Mouse (Mus musculus): ENCODE data around the gene Notch2. TPM values are rescaled to one million over a fixed set of nuclear protein-coding genes. Genes with fewer than 3 reads are reported as not detected.
A peak's percentile ranks its signal among the peaks of the same experiment; 100 is the strongest.

The Notch2 gene
- polyA plus RNA-seq, 1 experiment from 2014 or later = 6.4 TPM

DNA sequence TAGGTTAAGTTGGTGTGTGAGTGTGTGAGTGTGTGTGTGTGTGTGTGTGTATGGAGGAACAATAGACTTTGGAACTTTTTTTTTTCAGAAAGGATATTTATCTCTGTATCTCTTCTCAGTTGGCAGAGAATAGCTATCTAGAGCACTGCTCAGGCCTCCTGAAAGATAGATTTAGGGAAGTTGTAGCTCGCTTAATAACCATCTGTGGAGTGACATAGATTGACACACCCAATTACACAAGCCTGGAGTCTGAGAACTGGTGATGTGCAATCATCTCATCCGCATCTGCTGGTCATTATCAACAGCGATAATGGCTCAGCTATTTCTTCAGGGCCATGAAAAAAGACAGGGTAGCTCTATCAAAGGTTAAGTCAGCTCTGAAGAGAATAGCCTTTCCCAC is 18.9 kb downstream of the Notch2 start:
- H3K27me3 ChIP-seq = no peaks in the 10 kb centered on the region
- ATAC-seq (ENCODE audit: insufficient read depth) = peak; percentile 72

DNA sequence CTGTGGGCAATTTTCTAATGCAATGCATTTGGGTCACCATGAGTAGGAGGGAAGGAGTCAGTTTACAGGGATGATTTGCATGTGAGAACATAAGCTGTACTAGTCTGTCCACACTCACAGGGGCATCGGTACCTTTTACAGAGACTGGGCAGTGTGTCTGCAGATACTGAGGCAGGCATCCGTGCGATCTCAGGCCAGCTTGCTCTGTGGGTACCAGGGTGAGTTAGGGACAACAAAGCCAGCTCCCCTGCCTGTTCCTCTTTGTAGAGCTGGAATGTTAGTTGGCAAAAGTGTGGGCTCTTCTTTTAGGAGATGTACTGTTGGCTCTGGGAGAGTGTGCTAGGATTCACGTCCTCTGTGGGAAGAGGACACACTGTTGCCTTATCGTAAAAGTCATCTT is 19.6 kb downstream of the Notch2 start:
- Histone ChIP-seq H3K36me3 (replicated peaks) (no peaks in the 10 kb centered on the region), H3K27me3 (no peaks in the 10 kb centered on the region), H3K4me1 (replicated peaks) (peaks cover 86% of the 10 kb centered on the region), H3K4me3 (replicated peaks) (no peak overlapping the region), H3K4me2 (no peak overlapping the region), H3K9ac (no peak overlapping the region), H3K27ac (replicated peaks) (no peak overlapping the region), H3K9me3 (replicated peaks) (no peaks in the 10 kb centered on the region)
- no peak for ATAC-seq (ENCODE audit: insufficient read depth)
- WGBS (ENCODE audit: insufficient replicate concordance) = 67% methylated on average over 5 of the region's 5 CpGs

More for the DNA sequence above, 18.9 kb downstream of the Notch2 start:
- H3K36me3 ChIP-seq (replicated peaks) = no peaks in the 10 kb centered on the region
- H3K27ac ChIP-seq (replicated peaks) = no peak overlapping the region
- peaks cover 84% of the 10 kb centered on the region for H3K4me1 ChIP-seq (replicated peaks)
- no peak overlapping the region for H3K4me2 ChIP-seq
- no peak overlapping the region for H3K4me3 ChIP-seq (replicated peaks)
- H3K9ac ChIP-seq = no peak overlapping the region
- 18% methylated on average over 3 of the region's 3 CpGs for WGBS (ENCODE audit: insufficient replicate concordance)
- H3K9me3 ChIP-seq (replicated peaks) = no peaks in the 10 kb centered on the region

DNA sequence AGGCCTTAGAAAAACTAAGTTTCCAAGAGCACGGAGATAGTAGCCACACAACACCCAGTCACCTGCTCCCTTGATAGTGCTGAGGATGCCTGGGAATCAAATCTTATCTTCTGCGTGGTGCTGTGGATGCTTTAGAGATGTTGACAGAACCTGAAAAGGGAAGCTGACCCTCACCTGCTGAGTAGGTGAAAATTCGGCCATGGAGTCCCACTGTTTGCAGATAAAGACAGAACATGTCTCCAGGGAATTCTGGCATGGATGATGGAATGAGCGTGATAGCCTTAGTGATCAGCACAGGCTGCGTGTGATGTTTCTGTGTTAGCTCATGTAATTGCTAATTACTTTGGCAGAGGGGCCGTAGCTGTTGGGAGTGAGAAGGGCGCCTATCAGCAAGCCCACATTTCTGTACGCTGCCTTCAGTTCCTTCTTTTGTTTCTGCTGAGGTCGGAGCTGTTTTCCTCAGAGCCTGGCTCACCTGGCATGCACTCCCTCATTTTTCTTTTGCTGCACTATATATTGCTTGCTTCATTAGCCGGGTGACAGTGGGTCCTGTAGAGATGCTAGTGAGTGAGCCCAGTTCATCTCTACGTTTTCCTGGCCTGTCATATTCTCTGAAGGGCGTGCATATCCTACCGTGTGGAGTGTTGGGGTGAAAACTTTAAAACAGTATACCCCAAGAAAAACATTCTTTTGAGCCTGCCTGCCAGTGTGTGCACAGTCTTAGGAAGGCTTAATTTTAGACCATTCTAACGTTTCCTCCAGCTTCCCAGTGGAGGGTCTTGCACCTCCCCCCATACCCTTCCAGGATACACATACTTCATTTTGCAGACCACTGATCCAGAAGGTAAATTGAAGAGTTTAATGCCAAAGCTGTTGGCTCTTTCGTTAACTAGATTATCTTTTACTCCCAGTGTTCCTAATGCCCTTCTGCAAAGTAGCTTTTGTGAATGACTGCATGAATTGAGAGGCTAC is 21.6 kb downstream of the Notch2 start:
- Histone ChIP-seq H3K4me3 (replicated peaks) (no peak overlapping the region), H3K27ac (replicated peaks) (no peak overlapping the region), H3K9ac (no peak overlapping the region), H3K4me1 (replicated peaks) (peaks cover 84% of the 10 kb centered on the region), H3K9me3 (replicated peaks) (no peaks in the 10 kb centered on the region), H3K36me3 (replicated peaks) (no peaks in the 10 kb centered on the region), H3K4me2 (no peak overlapping the region), H3K27me3 (no peaks in the 10 kb centered on the region)
- WGBS (ENCODE audit: insufficient replicate concordance) = 33% methylated on average over 15 of the region's 15 CpGs
- no peak for ATAC-seq (ENCODE audit: insufficient read depth)

GRCm38 (mm10) chr3:98036161-98036560 is 22.8 kb downstream of the Notch2 start:
- H3K4me1 ChIP-seq (replicated peaks) = peaks cover 77% of the 10 kb centered on the region
- 57% methylated on average over 6 of the region's 6 CpGs for WGBS (ENCODE audit: insufficient replicate concordance)
- no peak for ATAC-seq (ENCODE audit: insufficient read depth)

GRCm38 (mm10) chr3:98037151-98037550 is 23.8 kb downstream of the Notch2 start:
- Histone ChIP-seq H3K4me1 (replicated peaks) (peaks cover 67% of the 10 kb centered on the region), H3K27ac (replicated peaks) (no peak overlapping the region)
- 79% methylated on average over 7 of the region's 7 CpGs for WGBS (ENCODE audit: insufficient replicate concordance)

More at GRCm38 (mm10) chr3:98036161-98036560, 22.8 kb downstream of the Notch2 start:
- H3K4me3 ChIP-seq (replicated peaks) = no peak overlapping the region
- no peaks in the 10 kb centered on the region for H3K36me3 ChIP-seq (replicated peaks)
- no peaks in the 10 kb centered on the region for H3K9me3 ChIP-seq (replicated peaks)
- H3K4me2 ChIP-seq = no peak overlapping the region
- H3K9ac ChIP-seq = no peak overlapping the region
- no peak overlapping the region for H3K27ac ChIP-seq (replicated peaks)
- no peaks in the 10 kb centered on the region for H3K27me3 ChIP-seq

GRCm38 (mm10) chr3:98038658-98039057 is 25.3 kb downstream of the Notch2 start:
- Histone ChIP-seq H3K36me3 (replicated peaks) (no peaks in the 10 kb centered on the region), H3K4me1 (replicated peaks) (peaks cover 68% of the 10 kb centered on the region), H3K9ac (no peak overlapping the region), H3K27ac (replicated peaks) (no peak overlapping the region), H3K4me2 (no peak overlapping the region), H3K4me3 (replicated peaks) (no peak overlapping the region), H3K9me3 (replicated peaks) (no peaks in the 10 kb centered on the region), H3K27me3 (no peaks in the 10 kb centered on the region)
- WGBS (ENCODE audit: insufficient replicate concordance) = 83% methylated on average over 8 of the region's 8 CpGs
- no peak for ATAC-seq (ENCODE audit: insufficient read depth)

More at GRCm38 (mm10) chr3:98037151-98037550, 23.8 kb downstream of the Notch2 start:
- H3K4me3 ChIP-seq (replicated peaks) = no peak overlapping the region
- no peak overlapping the region for H3K9ac ChIP-seq
- H3K27me3 ChIP-seq = no peaks in the 10 kb centered on the region
- H3K4me2 ChIP-seq = no peak overlapping the region
- no peak for ATAC-seq (ENCODE audit: insufficient read depth)
- H3K9me3 ChIP-seq (replicated peaks) = no peaks in the 10 kb centered on the region
- no peaks in the 10 kb centered on the region for H3K36me3 ChIP-seq (replicated peaks)

DNA sequence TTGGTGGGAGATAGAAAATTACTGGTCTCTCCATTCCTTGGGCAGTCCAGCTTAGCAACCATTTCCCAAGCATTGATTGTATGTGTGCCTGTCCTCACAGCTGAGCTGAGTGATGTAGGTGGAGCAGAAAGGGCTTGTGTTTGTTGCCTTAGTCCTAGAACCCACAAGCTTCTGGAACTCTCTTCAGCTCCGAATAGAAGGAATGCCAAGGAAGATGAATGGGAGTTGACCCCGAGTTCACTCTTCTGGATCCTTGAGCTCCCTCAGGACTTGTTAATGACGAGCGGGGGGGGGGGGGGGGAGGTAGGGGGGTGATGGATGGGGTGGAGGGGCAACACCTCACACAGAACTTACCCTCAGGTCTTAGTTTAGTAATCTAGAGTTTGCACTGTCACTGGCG is 25.9 kb downstream of the Notch2 start:
- ATAC-seq (ENCODE audit: insufficient read depth) = no peak
- Histone ChIP-seq H3K36me3 (replicated peaks) (no peaks in the 10 kb centered on the region), H3K27ac (replicated peaks) (no peak overlapping the region), H3K27me3 (no peaks in the 10 kb centered on the region), H3K4me2 (no peak overlapping the region), H3K9me3 (replicated peaks) (no peaks in the 10 kb centered on the region), H3K4me3 (replicated peaks) (no peak overlapping the region), H3K4me1 (replicated peaks) (peaks cover 68% of the 10 kb centered on the region), H3K9ac (no peak overlapping the region)
- 76% methylated on average over 5 of the region's 5 CpGs for WGBS (ENCODE audit: insufficient replicate concordance)

DNA sequence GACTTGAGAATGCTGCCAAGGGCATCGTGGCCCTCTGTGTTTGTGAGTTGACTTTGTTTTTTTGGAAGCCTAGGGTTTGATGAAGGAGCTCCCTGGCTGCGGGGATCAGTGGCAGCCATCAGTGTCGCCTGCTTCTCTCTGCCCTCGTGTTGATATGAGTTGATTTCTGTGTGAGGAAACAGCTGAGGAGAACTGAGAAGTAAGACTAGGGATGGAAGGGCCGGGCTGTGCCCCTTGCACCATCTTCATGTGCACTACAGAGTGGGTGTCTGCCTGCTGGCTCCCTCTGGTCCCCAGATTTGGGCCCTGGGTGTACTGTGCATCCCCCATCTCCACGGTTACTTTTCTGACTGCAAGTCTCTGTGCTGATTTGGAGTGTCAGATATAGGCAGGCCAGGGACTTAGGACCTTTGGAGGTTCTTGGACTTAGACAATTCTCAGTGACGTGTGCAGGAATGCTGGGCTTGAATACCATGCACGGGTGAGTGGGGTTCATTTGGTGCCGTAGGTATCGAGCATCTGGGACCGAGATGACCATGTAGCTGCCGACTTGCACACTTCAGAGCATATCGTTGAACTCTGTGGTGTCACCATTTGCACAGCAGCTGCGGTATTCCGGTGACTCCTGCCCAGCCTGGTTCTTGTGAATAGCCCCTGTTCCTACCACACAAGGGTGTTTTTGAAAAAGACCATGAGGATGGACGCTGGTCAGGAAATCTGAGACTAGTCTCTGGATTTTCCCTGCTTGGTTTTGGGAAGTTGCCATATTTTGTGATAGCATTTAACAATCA is 26.5 kb downstream of the Notch2 start:
- Histone ChIP-seq H3K9me3 (replicated peaks) (no peaks in the 10 kb centered on the region), H3K36me3 (replicated peaks) (no peaks in the 10 kb centered on the region), H3K27me3 (no peaks in the 10 kb centered on the region), H3K4me3 (replicated peaks) (no peak overlapping the region), H3K27ac (replicated peaks) (no peak overlapping the region), H3K4me1 (replicated peaks) (peaks cover 62% of the 10 kb centered on the region), H3K9ac (no peak overlapping the region), H3K4me2 (no peak overlapping the region)
- WGBS (ENCODE audit: insufficient replicate concordance) = 72% methylated on average over 16 of the region's 16 CpGs
- no peak for ATAC-seq (ENCODE audit: insufficient read depth)

GRCm38 (mm10) chr3:98040836-98041235 is 27.5 kb downstream of the Notch2 start:
- WGBS (ENCODE audit: insufficient replicate concordance) = 83% methylated on average over 6 of the region's 6 CpGs
- no peaks in the 10 kb centered on the region for H3K36me3 ChIP-seq (replicated peaks)

DNA sequence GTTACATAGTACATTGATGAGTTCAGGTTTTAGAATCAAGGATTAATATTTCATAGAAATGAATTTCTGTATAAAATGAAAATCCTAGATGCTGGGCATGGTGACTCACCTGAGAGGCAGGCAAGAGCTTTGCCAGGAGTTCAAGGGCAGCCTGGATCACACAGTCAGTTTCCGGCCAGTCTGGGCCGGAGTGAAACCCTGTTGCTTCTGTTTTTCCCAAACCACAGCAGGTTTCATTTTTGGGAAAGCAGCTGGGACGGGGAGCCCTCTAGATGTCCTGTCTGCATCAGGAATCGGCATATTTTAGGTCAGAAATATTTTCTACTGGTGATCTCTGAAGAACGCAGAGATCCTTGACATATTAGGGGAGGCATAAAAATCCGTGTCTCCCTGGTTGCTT is 29.0 kb downstream of the Notch2 start:
- no peak for ATAC-seq (ENCODE audit: insufficient read depth)
- 68% methylated on average over 6 of the region's 6 CpGs for WGBS (ENCODE audit: insufficient replicate concordance)
- Histone ChIP-seq H3K4me1 (replicated peaks) (peaks cover 63% of the 10 kb centered on the region), H3K27me3 (no peaks in the 10 kb centered on the region), H3K27ac (replicated peaks) (no peak overlapping the region), H3K4me3 (replicated peaks) (no peak overlapping the region), H3K36me3 (replicated peaks) (no peaks in the 10 kb centered on the region), H3K9ac (no peak overlapping the region), H3K4me2 (no peak overlapping the region), H3K9me3 (replicated peaks) (no peaks in the 10 kb centered on the region)

More at GRCm38 (mm10) chr3:98040836-98041235, 27.5 kb downstream of the Notch2 start:
- no peak overlapping the region for H3K4me3 ChIP-seq (replicated peaks)
- H3K9me3 ChIP-seq (replicated peaks) = no peaks in the 10 kb centered on the region
- no peak for ATAC-seq (ENCODE audit: insufficient read depth)
- H3K4me2 ChIP-seq = no peak overlapping the region
- no peak overlapping the region for H3K9ac ChIP-seq
- peaks cover 58% of the 10 kb centered on the region for H3K4me1 ChIP-seq (replicated peaks)
- H3K27ac ChIP-seq (replicated peaks) = no peak overlapping the region
- H3K27me3 ChIP-seq = no peaks in the 10 kb centered on the region

DNA sequence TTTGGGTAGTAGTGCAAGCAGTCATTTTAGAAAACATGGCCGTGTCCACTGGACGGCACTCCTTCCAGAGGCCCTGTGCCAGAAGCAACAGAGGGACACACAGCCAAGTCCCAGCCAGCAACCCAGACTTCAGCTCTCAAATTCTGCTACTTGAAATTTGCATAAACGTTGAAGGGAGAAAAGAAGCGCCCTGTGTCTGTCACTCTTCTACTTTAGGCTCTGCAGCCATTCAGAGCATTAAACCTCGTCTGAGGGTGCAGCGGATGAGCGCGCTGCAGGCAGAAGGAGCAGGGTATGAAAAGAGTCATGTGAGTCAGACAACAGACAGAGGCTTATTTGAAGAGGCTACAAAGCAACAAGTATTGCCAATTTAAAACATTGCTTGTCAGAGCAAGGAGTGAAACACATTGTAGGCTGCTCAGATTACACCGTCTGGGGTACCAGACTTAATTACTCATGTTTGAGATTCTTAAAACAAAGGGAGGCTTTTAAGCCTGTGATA is 29.7 kb downstream of the Notch2 start:
- no peak overlapping the region for H3K4me2 ChIP-seq
- H3K9ac ChIP-seq = no peak overlapping the region
- ATAC-seq (ENCODE audit: insufficient read depth) = no peak
- peaks cover 63% of the 10 kb centered on the region for H3K4me1 ChIP-seq (replicated peaks)
- H3K27ac ChIP-seq (replicated peaks) = 0 out of 2 replicates have a peak overlapping the region, but pooled peaks have one; percentile 39
- no peaks in the 10 kb centered on the region for H3K9me3 ChIP-seq (replicated peaks)
- H3K36me3 ChIP-seq (replicated peaks) = no peaks in the 10 kb centered on the region
- 64% methylated on average over 9 of the region's 9 CpGs for WGBS (ENCODE audit: insufficient replicate concordance)
- H3K4me3 ChIP-seq (replicated peaks) = no peak overlapping the region
- no peaks in the 10 kb centered on the region for H3K27me3 ChIP-seq

All from liver, embryonic 15.5 days (tissue).